Mouse (Mus musculus): ENCODE results near the gene Me1. TPM values are rescaled to one million over a fixed set of nuclear protein-coding genes. Genes with fewer than 3 reads are reported as not detected.

Gene Me1
- total RNA-seq, 2 experiments from 2014 or later: 122 to 129 TPM

DNA sequence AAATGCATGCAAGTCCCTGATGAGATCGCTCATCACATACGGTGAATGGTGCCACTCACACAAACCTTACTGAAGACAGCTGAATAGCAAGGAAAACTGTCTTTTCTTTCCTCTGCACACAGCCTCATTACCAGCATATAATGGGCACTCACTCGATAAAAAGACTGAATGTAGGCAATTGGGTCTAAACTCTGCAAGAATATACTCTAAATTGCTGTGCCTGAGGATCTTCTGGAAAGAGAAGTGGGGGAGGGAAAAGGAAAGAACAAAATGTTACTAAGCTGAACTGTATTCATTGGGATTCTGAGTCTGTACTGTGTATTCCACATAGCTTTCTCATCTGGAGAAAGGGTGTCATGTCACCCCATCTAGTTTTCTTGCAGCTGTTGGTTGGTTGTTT lies 152.3 kb downstream of the Me1 start:
- no peak for DNase-seq

DNA sequence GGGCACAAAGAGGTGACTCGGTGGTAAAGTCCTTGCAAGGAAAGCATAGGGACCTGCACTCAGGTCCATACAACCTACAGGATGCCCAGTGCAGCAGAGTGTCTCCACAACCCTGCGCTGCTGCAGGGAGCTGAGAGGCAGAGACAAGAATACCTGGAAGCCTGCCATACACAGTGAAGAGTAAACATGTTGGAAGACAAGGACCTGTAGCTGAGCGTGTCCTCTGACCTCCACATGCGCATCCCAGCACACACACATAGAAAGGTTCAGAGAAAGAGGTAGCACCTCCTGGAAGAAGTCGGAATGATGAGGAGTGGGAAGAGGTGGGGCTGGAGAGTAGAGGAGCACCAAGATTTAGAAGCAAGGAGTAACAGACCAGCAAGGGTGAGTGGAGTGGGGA lies 161.7 kb downstream of the Me1 start:
- no peak for DNase-seq

Other genes starting within 250 kb of the Me1 start
- 1 to 10 TPM; 2.9 to 4.1 TPM for gene Ube2cbp, start 231.0 kb downstream of the Me1 start, total RNA-seq (2021)
- 1 to 10 TPM; 9.0 to 9.7 TPM for gene Dop1a, start 228.8 kb downstream of the Me1 start, total RNA-seq (2021)
- 1 to 10 TPM; 4.2 to 5.0 TPM for gene Pgm3, start 124.1 kb downstream of the Me1 start, total RNA-seq (2021)
- under 1 TPM; 0.26 to 0.27 TPM for gene Rwdd2a, start 124.0 kb downstream of the Me1 start, total RNA-seq (2021)
- under 1 TPM in 1 of 2 experiments, not detected in 1; 0.28 TPM for gene Prss35, start 47.7 kb upstream of the Me1 start, total RNA-seq (2021)
- under 1 TPM; 0.21 to 0.51 TPM for gene Snap91, start 184.7 kb upstream of the Me1 start, total RNA-seq (2021)

Measured in gastrocnemius, postnatal 25 days (tissue).